Mouse (Mus musculus): ENCODE measurements around the gene Lman1l. TPM values are rescaled to one million over a fixed set of nuclear protein-coding genes. Genes with fewer than 3 reads are reported as not detected.

The Lman1l gene
- total RNA-seq, 2 experiments from 2014 or later, result 0.22 TPM; not detected in 1

DNA sequence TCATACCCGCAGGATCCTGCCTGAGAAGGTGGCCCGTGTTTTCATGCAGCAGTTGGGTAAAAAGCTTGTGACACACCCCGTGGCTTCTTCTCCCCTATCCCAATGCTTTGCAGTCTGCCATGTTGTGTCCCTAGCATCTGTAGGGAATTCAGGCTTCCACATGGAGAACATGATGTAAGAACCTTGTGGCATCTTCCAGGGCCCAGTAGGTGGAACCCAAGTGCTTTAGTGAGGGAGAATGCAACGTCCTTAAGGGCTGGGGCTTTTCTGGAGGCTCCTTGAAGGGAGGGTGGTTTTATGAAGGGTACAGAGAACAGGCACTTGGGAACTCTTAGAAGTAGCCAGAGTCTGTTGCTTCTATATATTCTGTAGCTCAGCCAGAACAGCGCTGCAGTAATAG, 29.8 kb downstream of the Lman1l start:
- DNase-seq, result peak; percentile 21
- intact Hi-C loops (cut with DNase I), result no loop called here

GRCm38 (mm10) chr9:57589224-57590126, 31.1 kb downstream of the Lman1l start, which contains the start of gene Ulk3:
Gene Ulk3, plus strand, starts transcription at chr9:57589452.
- peak; percentile 77 for DNase-seq

GRCm38 (mm10) chr9:57584991-57585390, 35.6 kb downstream of the Lman1l start:
- intact Hi-C loops (cut with DNase I), result no loop called here

More at GRCm38 (mm10) chr9:57589224-57590126, 31.1 kb downstream of the Lman1l start, which contains the start of gene Ulk3:
- intact Hi-C loops (cut with DNase I), result no loop called here

DNA sequence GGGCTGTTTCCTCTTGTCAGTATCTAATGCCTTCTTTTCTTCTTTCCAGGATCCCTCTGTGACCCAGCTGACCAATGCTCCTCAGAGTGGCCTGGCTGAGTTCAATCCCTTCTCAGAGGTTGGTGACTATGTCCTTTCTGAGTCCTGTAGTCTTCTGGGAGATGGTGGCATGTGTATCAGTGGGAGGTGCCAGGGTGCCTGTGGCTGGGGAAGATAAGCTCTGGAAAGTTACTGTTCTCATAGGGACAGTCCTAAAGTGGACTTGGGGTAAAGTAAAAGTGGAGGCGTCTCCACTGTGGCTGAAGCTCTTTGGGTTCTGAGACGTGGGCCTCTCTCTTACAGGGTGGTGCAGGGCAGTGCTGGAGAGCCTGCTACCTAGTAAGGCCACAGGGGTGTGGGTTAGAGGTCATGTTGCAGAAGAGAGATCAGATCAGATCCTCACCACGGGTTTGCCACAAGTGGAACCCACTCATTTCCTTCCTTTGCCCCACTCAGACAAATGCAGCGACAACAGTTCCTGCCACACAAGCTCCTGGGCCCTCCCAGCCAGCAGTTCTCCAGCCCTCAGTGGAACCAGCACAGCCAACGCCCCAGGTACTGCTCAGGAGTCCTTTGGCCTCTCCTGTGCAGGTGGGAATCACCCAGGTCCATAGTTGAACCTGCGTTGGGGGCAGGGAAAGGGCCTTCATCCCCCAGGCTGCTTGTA, 43.3 kb downstream of the Lman1l start:
- DNase-seq, result no peak
- intact Hi-C loops (cut with DNase I), result no loop called here

More at GRCm38 (mm10) chr9:57584991-57585390, 35.6 kb downstream of the Lman1l start:
- DNase-seq, result no peak

DNA sequence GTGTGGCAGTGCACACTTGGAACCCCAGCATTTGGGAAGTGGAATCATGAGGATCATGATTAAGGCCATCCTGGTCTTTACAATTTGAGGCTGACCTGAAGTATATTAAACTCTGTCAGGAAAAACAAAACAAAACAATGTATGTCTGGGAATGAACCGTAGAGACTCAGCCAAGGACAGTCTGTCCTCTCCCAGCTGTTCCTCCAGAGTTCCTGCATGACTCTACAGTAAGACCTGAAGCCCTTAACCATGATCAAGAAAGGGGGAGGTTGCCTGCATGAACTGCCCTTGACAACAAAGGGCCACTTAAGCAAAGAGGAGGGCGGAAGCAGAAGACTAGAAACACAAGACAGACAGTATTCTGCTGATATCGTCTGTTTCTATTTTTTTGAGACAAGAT, 45.0 kb downstream of the Lman1l start:
- intact Hi-C loops (cut with DNase I), result no loop called here
- DNase-seq, result no peak

GRCm38 (mm10) chr9:57574397-57574796, 46.2 kb downstream of the Lman1l start:
- DNase-seq, result no peak
- intact Hi-C loops (cut with DNase I), result no loop called here

DNA sequence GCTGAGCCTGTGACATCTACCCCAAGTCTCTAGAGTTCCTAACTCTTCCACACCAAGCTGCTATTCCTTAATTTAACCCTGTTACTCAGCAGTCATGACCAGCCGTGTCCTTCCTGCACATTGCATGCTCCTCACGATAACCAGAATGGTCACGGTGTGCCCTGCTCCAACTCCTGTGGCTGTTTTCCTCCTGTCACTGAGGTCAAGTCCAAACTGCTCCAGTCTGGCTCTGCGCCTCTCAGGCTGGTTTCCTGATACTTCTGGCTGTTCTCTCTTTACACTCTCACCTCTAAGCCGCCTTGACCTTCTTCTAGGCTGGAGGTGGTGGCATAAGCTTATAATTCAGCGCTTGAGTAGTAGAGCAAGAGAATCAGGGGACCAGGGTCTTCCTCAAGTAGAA, 52.1 kb downstream of the Lman1l start:
- intact Hi-C loops (cut with DNase I), result no loop called here
- DNase-seq, result no peak

DNA sequence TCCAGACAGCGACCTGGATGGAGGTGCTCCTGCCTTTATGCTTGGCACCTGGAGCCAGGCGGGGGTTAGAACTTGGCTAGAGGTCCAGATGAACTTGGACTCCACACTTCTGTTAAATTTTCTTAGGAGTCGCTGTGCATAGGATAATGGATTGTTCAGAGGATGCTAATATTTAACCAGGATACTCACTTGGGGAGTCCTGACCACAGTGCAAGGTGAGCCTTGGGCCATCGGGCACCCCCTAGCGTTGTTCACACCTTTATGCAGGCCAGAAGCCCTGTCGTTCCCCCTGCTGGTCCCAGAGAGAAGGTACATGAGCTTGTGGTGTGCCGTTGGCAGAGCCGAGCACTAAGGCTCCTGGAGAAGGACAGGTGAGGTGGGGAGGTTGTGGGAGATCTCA, 53.7 kb downstream of the Lman1l start:
- DNase-seq, result no peak
- intact Hi-C loops (cut with DNase I), result no loop called here

GRCm38 (mm10) chr9:57565741-57566221, 54.8 kb downstream of the Lman1l start:
- peak; percentile 75 for DNase-seq
- intact Hi-C loops (cut with DNase I), result no loop called here

DNA sequence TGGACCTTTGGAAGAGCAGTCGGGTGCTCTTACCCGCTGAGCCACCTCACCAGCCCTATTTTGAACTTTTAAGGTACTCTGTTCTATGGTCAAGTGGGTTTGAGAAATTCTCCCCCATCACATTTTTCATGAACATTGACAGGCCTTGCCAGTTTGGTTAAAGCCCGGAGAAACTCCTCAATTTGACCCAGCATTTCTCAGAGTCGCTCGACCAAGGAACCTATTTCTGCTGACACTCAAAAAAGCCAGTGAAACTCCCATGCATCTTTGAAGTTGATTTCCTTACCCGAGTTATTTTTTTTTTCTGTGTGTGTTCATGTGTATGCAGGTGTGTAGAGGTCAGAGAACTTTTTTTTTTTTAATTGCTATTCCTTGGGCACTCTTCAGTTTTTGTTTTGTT, 56.0 kb downstream of the Lman1l start:
- intact Hi-C loops (cut with DNase I), result no loop called here
- no peak for DNase-seq

DNA sequence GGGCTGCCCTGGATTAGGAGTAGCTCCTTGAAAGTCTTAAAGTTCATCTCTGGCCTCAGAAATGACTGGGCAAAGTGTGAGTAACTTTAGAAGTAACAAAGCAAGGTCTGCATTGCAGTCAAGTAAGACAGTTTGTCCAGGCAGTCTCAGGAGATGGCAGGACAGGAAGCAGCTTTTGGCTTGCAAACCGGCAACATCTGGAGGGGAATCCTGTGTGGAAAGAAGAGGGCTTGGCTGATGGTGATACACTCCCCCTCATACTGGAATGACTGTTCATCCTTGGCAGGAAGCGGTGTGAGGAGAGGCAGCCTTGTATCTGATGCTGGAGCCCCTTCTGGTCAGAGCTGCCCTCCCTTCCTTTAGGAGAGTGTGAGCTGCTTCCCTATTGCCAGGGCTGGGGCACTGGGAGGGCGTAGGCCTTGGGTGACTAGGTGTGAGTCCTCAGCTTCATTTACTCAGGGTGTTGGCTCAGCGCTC, 57.6 kb downstream of the Lman1l start:
- no peak for DNase-seq
- intact Hi-C loops (cut with DNase I), result no loop called here

DNA sequence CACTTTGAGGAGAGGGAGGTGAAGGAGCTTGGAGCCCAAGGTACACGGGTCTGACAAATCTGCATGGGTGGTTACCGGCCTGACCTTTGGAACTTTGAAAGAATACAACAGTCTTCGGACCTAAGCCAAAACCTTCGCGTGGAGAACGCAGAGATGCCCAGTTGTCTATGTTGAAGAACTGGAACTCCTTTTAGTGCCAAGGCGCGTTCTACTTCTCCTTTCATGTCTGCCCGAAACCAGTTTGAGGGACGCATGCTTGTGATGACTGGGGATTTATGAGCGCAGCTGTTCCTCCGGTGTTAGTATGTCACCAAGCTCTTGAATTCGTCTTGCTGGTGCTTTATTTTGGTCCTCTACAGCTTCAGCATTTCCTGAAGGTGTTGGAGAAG, 58.9 kb downstream of the Lman1l start:
- DNase-seq, result no peak
- intact Hi-C loops (cut with DNase I), result no loop called here

DNA sequence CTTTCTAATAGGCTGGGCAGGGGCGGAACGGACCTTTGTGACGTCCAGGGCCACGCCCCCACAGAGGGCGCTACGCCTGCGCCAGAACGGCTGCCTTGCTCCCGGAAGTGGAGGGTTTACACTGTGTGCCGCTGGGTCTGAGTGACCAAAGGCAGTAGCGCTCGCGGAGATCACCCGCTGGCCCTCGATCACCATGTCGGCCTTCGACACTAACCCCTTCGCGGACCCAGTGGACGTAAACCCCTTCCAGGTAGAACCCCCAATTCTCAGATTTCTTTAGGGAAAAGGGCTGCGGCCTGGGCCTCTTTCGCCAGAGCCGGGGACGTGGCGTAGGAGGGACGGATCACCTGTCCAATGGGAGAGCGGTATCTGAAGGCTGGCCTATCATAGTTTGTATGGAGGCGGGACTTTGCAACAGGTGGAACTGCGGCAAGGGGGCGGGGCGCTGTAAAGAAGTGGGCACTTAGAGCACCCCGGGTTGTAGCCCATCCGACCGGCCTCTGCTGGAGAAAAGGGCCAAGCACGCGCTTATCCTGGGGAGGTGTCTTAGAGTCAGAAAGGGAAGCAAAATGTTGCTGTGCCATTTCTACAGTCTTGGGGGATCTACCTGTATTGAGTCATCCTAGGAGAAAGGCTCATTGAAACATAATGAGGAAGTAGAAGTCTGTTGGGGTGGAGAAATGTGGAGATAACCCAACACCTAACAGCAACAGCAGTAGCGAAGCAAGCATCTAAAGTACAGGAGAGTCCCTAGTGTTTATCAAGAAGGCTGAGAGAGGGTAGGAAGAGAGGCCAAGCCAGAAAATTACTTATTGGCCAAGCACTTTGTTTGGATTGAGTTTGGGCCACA, 59.5 kb downstream of the Lman1l start, which contains the start of gene Scamp2:
Scamp2 (plus strand) TSS at position 83 of the 850 bp plus-strand sequence.
- intact Hi-C loops (cut with DNase I), result no loop called here
- peak; percentile 94 for DNase-seq

GRCm38 (mm10) chr9:57560263-57560662, 60.3 kb downstream of the Lman1l start:
- no peak for DNase-seq
- intact Hi-C loops (cut with DNase I), result no loop called here

DNA sequence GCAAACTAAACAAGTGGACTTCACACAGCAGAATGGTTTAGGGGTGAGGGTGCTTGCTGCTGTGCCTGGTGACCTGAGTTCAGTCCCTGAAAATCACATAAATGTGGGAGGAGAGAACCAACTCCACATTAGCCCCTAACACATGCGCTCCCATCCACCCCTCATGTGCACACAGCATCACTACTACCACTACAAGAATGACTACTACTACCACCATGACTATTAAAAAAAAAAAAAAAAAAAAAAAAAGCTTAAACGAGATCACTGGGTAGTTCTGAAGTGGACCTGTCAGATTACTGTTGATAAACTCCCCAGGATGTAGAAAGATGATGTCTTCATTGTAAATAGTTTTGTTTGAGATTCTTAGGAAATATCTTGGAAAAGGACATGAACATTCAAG, 61.0 kb downstream of the Lman1l start:
- intact Hi-C loops (cut with DNase I), result no loop called here
- DNase-seq, result no peak

DNA sequence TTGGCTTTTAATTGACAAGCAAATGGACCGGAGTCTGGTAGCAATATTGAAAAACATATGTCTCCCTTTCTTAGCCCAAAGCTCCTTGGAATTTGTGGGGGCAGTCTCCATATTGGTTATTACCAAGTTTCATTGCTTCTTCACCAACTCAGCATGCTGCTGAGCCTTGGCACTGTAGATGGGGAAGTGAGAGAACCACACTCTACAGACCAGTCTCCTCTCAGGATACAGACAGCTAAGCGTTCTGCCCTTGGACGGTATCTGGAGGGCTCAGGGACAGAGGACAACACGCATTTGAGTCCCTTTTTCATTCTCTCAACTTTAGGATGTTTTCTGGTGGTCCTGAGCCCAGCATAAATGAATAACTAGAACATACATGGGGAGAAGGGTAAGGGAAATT, 61.9 kb downstream of the Lman1l start:
- intact Hi-C loops (cut with DNase I), result no loop called here
- DNase-seq, result no peak

DNA sequence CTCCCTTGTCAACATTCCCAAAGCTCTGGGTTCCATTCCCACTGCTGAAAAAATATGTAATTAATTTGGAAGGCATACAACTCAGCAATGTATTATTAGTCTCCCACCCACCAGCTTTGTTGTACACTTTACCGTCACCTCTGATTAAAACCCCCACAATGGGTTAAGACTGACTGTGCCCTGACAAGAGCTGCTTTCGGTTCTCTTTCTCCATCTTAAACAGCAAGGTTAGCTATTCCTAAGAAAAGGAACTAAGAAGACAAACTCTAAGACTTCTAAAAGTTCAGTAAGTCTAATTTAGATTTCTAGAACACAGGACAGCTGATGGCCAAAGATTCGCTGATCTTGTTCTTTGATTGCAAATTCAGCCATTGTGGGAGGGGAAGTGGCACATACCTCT, 63.4 kb downstream of the Lman1l start:
- DNase-seq, result no peak
- intact Hi-C loops (cut with DNase I), result no loop called here
